Mouse (Mus musculus) 3134 (cell line): ENCODE measurements around the gene Med11.
"Not testable (repeated sequence)": the region's sequence is repeated elsewhere in the genome, so short reads cannot be mapped to it uniquely, and the experiment has no call there.

ENCODE experiments used
- DNase-seq: peaks from one replicate; pipeline ENCODE4 v3.0.0-alpha.2; 2011; ENCODE audit warnings: low spot score; ENCODE audit not compliant: insufficient read length; ENCODE audit errors: extremely low read depth

The Med11 gene

GRCm38 (mm10) chr11:70451797-70452498 lies at the start of gene Med11:
Gene Med11, plus strand, starts transcription at chr11:70451919.
- DNase-seq, result peak; percentile 98

- no peak for DNase-seq
These were observed 48.1 kb upstream of the Med11 start for GRCm38 (mm10) chr11:70403598-70403997.

GRCm38 (mm10) chr11:70409594-70410296 lies 42.0 kb upstream of the Med11 start, which contains the start of gene Pelp1:
Gene Pelp1, minus strand, starts transcription at chr11:70410031.
- DNase-seq, result peak; percentile 97

GRCm38 (mm10) chr11:70410297-70410643 lies 41.4 kb upstream of the Med11 start:
- DNase-seq, result no peak

- DNase-seq, result no peak
These were observed 39.1 kb upstream of the Med11 start for GRCm38 (mm10) chr11:70412591-70412990.

- DNase-seq, result peak; percentile 38
These were observed 37.8 kb upstream of the Med11 start for GRCm38 (mm10) chr11:70413961-70414360.

GRCm38 (mm10) chr11:70418199-70418598 lies 33.5 kb upstream of the Med11 start:
- DNase-seq, result no peak

GRCm38 (mm10) chr11:70419486-70419885 lies 32.2 kb upstream of the Med11 start:
- DNase-seq, result no peak

- not testable (repeated sequence) for DNase-seq
These were observed 25.1 kb upstream of the Med11 start for GRCm38 (mm10) chr11:70426598-70426997.

GRCm38 (mm10) chr11:70431574-70431973 lies 20.1 kb upstream of the Med11 start:
- DNase-seq, result peak; percentile 39

GRCm38 (mm10) chr11:70432048-70432894 lies 19.4 kb upstream of the Med11 start, which contains the start of gene Arrb2:
Gene Arrb2, plus strand, starts transcription at chr11:70432635.
- DNase-seq, result peak; percentile 99

- DNase-seq, result no peak
These were observed 18.7 kb upstream of the Med11 start for GRCm38 (mm10) chr11:70432895-70433568.

- DNase-seq, result no peak
These were observed 18.2 kb upstream of the Med11 start for GRCm38 (mm10) chr11:70433569-70433943.

- DNase-seq, result no peak
These were observed 17.8 kb upstream of the Med11 start for GRCm38 (mm10) chr11:70433951-70434350.

GRCm38 (mm10) chr11:70435476-70435875 lies 16.2 kb upstream of the Med11 start:
- no peak for DNase-seq

GRCm38 (mm10) chr11:70437426-70437825 lies 14.3 kb upstream of the Med11 start:
- no peak for DNase-seq

- DNase-seq, result no peak
These were observed 12.9 kb upstream of the Med11 start for GRCm38 (mm10) chr11:70438728-70439374.

GRCm38 (mm10) chr11:70440637-70441036 lies 11.1 kb upstream of the Med11 start:
- no peak for DNase-seq

- DNase-seq, result no peak
These were observed 9.8 kb upstream of the Med11 start for GRCm38 (mm10) chr11:70441882-70442281.

- DNase-seq, result no peak
These were observed 7.8 kb upstream of the Med11 start for GRCm38 (mm10) chr11:70443964-70444363.
